11 mouse cellular contexts compared by ENCODE assay signal in genomic region chrX:159286765-159287164, GRCm38 (mm10).
DNase-seq lines count a peak whose midpoint lies in the region; ATAC-seq and TF ChIP-seq lines count a peak whose summit lies in the region.
"Had no signal": no experiment of that assay in that cellular context is flagged by ENCODE, and none has a peak within 500 bp of the region (broad histone marks: within the 10 kb centered on the region; RNA-seq: fewer than 3 reads in every experiment).

No protein-coding gene starts in this region.

- H3K79me2 ChIP-seq in CH12.LX (replicated peaks; ENCODE audit: control insufficient read depth, extremely low read depth, insufficient read depth, poor library complexity, severe bottlenecking): no peaks in the 10 kb centered on the region

- dilution Hi-C loops in CH12.LX (cut with MboI; ENCODE audit: extremely low pct_ligation_motif_present, extremely low pct_unique_long_range_greater_than_20kb, low sequenced_read_pairs): no loop called here

- TF ChIP-seq POLR2A in CH12.LX (IDR thresholded peaks at IDR 0.05; ENCODE audit: low read depth, low read length): no peak

- H3K27ac ChIP-seq in CH12.LX (ENCODE audit: insufficient read depth, low read depth): no peak overlapping the region
- H3K27ac ChIP-seq: limb, embryonic 15.5 days had no signal

- in situ Hi-C loops in CH12.LX (cut with MboI; ENCODE audit: low pct_ligation_motif_present, low pct_unique_long_range_greater_than_20kb, low sequenced_read_pairs): no loop called here

- intact Hi-C loops in left cerebral cortex, postnatal 4 days (cut with DNase I): no loop called here

- H3K36me3 ChIP-seq in CH12.LX (replicated peaks in 1 of 2; ENCODE audit: control insufficient read depth in 1 of 2, insufficient read depth in 1 of 2, low read length in 1 of 2): no peaks in the 10 kb centered on the region
- H3K36me3 ChIP-seq: limb, embryonic 15.5 days had no signal

- no peak for ATAC-seq in inflammation-experienced regulatory T-cells, adult 6 months
- ATAC-seq: hindbrain, embryonic 16.5 days had no signal

- no peaks in the 10 kb centered on the region for H3K4me1 ChIP-seq in CH12.LX (ENCODE audit: control insufficient read depth in 1 of 2, insufficient read depth in 2 of 2)
- H3K4me1 ChIP-seq: limb, embryonic 15.5 days had no signal

- peak; percentile 9 to 55; a peak in 2 of 4 replicates for TF ChIP-seq CTCF in CH12.LX (conservative IDR thresholded peaks at IDR 0.05 in 1 of 2, IDR thresholded peaks at IDR 0.05 in 1 of 2; ENCODE audit: low read depth in 2 of 2, low read length in 2 of 2)

- no peaks in the 10 kb centered on the region for H3K27me3 ChIP-seq in CH12.LX (replicated peaks)
- H3K27me3 ChIP-seq: limb, embryonic 15.5 days had no signal

- peak; percentile 9 for DNase-seq in embryo, embryonic 10 days (ENCODE audit: low spot score)
- no peak for DNase-seq in embryo, embryonic 9.5 days (ENCODE audit: extremely low spot score)
- peak; percentile 16 to 26 for DNase-seq in kidney, postnatal 4 days
- no peak for DNase-seq in kidney, adult 11 months
- DNase-seq in CH12.LX (ENCODE audit: extremely low read depth): peak; percentile 21
- DNase-seq in embryo, embryonic 11 days: peak; percentile 4
- DNase-seq in left cerebral cortex, postnatal 4 days: no peak
- DNase-seq: cerebellum, adult 11-12 months had no signal

- TF ChIP-seq RAD21 in CH12.LX (IDR thresholded peaks at IDR 0.05; ENCODE audit: low read depth, low read length): no peak; the same call in 1 of the 2 replicates

- H3K9me3 ChIP-seq in CH12.LX (replicated peaks; ENCODE audit: low read length): no peaks in the 10 kb centered on the region
- H3K9me3 ChIP-seq: limb, embryonic 15.5 days had no signal

- H3K9ac ChIP-seq in CH12.LX (ENCODE audit: insufficient read depth, low read depth): no peak overlapping the region
- H3K9ac ChIP-seq: limb, embryonic 15.5 days had no signal

- TF ChIP-seq EP300 in CH12.LX (IDR thresholded peaks at IDR 0.05; ENCODE audit: low read length): no peak

- no peak overlapping the region for H3K4me2 ChIP-seq in CH12.LX (ENCODE audit: insufficient read depth, low read depth, poor library complexity, severe bottlenecking)
- H3K4me2 ChIP-seq: limb, embryonic 15.5 days had no signal

- H3K4me3 ChIP-seq in CH12.LX (replicated peaks in 1 of 3; ENCODE audit: low read depth in 2 of 3, low read length in 2 of 3, poor library complexity in 1 of 3): no peak overlapping the region
- H3K4me3 ChIP-seq: limb, embryonic 15.5 days had no signal

TF ChIP-seq in CH12.LX, 34 proteins besides CTCF, POLR2A, EP300 and RAD21:
- TF ChIP-seq MYC (IDR thresholded peaks at IDR 0.05; ENCODE audit: low read depth, low read length) (no peak), ELF1 (IDR thresholded peaks at IDR 0.05; ENCODE audit: low read depth, low read length) (no peak), JUND (conservative IDR thresholded peaks at IDR 0.05; ENCODE audit: low read depth, low read length) (no peak), SMC3 (IDR thresholded peaks at IDR 0.05; ENCODE audit: low read depth, low read length) (peak; percentile 44), JUN (IDR thresholded peaks at IDR 0.05; ENCODE audit: insufficient read depth, low read depth, low read length) (no peak)

Comparison
In these comparisons a context has a peak if more than half of its experiments do, and no peak if none do; other contexts are left out.
1. DNase-seq: peak in embryo, embryonic 10 days (single experiment), kidney, postnatal 4 days (2 of 2), CH12.LX (single experiment) and embryo, embryonic 11 days (single experiment); none in embryo, embryonic 9.5 days (single experiment), kidney, adult 11 months (single experiment) and left cerebral cortex, postnatal 4 days (single experiment).